Mouse (Mus musculus) liver, embryonic 13.5 days (tissue): ENCODE results near the gene Atg7. TPM values are rescaled to one million over a fixed set of nuclear protein-coding genes. Genes with fewer than 3 reads are reported as not detected.

Experiments used
- ATAC-seq: fragments of 200-750 bp; cut with Nextera tagmentation; 2 replicates; pipeline ENCODE4 v1.8.0; 2017; ENCODE audit warnings: low read depth, mild to moderate bottlenecking, moderate number of reproducible peaks, moderate library complexity
- DNase-seq: peaks from one replicate; pipeline ENCODE4 v3.0.0; 2022
- H3K27ac ChIP-seq: fragments of 300-500 bp; sonication (generic); 2 replicates; pipeline ENCODE4 v1.5.1; 2015; ENCODE audit warnings: moderate library complexity, mild to moderate bottlenecking, inconsistent platforms
- H3K27me3 ChIP-seq: fragments of 300-500 bp; sonication (generic); 2 replicates; pipeline ENCODE4 v1.6.1; 2015; ENCODE audit warnings: mild to moderate bottlenecking, inconsistent platforms
- H3K36me3 ChIP-seq: fragments of 300-500 bp; sonication (generic); 2 replicates; pipeline ENCODE4 v1.6.1; 2015; ENCODE audit warnings: mild to moderate bottlenecking, inconsistent platforms
- H3K4me1 ChIP-seq: fragments of 300-500 bp; sonication (generic); replicated peaks from 2 replicates; pipeline ENCODE4 v1.6.1; 2015; ENCODE audit warnings: inconsistent platforms
- H3K4me2 ChIP-seq: fragments of 300-500 bp; sonication (generic); 2 replicates; pipeline ENCODE4 v1.6.1; 2015; ENCODE audit warnings: inconsistent platforms, mild to moderate bottlenecking, moderate library complexity
- H3K4me3 ChIP-seq: fragments of 300-500 bp; sonication (generic); replicated peaks from 2 replicates; pipeline ENCODE4 v1.5.1; 2015; ENCODE audit warnings: mild to moderate bottlenecking, inconsistent platforms
- H3K9ac ChIP-seq: fragments of 300-500 bp; sonication (generic); 2 replicates; pipeline ENCODE4 v1.6.1; 2015; ENCODE audit warnings: mild to moderate bottlenecking, inconsistent platforms
- H3K9me3 ChIP-seq: fragments of 300-500 bp; sonication (generic); replicated peaks from 2 replicates; pipeline ENCODE4 v1.6.1; 2016; ENCODE audit warnings: inconsistent platforms
- WGBS: fragments of 180-500 bp; shearing (Covaris S2); methylation state at CpG from one replicate; pipeline ENCODE4 v1.1.7; 2015; ENCODE audit not compliant: insufficient replicate concordance; 5-methylcytosine and 5-hydroxymethylcytosine counted together
- polyA plus RNA-seq: library from polyadenylated mRNA; unstranded; fragments of >200 nt; fragmentation: Nextera tagmentation; extraction: Ambion mirVana; gene quantifications from 2 replicates; pipeline ENCODE4 v1.2.1, GENCODE M21; 2015

The Atg7 gene
- polyA plus RNA-seq, 1 experiment from 2014 or later = 12.5 TPM

- H3K4me3 ChIP-seq = 0 out of 2 replicates have a peak overlapping the region, but pooled peaks have one; percentile 5
- peak; percentile 90 for ATAC-seq
- H3K4me1 ChIP-seq = peaks cover 32% of the 10 kb centered on the region
- peak overlapping the region; percentile 65 for H3K4me2 ChIP-seq
- DNase-seq = peak; percentile 69
- no peaks in the 10 kb centered on the region for H3K27me3 ChIP-seq
- H3K36me3 ChIP-seq = no peaks in the 10 kb centered on the region
- peak overlapping the region; percentile 97 for H3K27ac ChIP-seq
- no peaks in the 10 kb centered on the region for H3K9me3 ChIP-seq
- H3K9ac ChIP-seq = peak overlapping the region; percentile 67
- 15% methylated on average over 4 of the region's 4 CpGs for WGBS
These were observed 16.5 kb downstream of the Atg7 start for GRCm38 (mm10) chr6:114659278-114659991.

DNA sequence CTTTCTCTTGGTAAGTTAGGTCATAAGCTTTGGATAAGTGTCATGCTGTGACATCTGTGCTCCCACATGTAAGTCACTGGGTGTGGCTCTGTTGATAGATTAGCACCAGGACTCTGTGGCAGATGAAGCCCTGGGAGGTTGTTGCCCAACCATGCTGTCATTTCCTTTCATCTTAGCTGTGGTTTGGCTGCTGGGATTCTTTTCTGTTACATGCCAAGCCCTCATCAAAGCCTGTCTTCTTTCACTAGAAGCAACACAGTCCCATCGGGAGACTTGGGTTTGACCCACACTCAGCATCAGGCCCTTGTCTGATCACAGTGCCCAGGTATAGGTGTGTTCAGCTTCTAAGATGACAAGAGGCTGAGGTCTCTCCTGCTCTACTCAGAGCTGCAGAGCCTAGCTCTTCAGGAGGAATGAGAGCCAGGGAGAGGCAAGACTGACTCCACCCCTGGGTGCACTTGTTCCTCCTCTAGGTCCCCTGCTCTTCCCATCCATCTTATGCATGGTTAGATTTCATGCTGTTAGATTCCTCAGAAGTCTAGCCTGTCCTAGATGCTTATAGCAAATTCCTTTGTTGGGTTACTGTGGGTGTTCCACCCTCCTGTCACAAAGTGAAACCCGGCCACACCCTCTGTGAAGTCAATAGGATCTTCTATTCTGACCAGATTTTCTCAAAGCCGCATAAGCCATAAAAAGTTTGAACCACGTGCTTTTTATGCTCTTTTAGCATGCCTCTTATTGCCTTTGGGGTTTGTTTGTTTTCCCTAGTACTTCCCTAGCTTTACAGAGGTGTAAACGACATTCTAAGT, 17.3 kb downstream of the Atg7 start:
- ATAC-seq (peak; percentile 95), DNase-seq (peak; percentile 69)
- H3K36me3 ChIP-seq = no peaks in the 10 kb centered on the region
- H3K9ac ChIP-seq = peak overlapping the region; percentile 67
- no peaks in the 10 kb centered on the region for H3K9me3 ChIP-seq
- peak overlapping the region; percentile 14; the same call in 1 of the 2 replicates for H3K4me3 ChIP-seq
- H3K27me3 ChIP-seq = no peaks in the 10 kb centered on the region
- WGBS = 51% methylated on average over 5 of the region's 5 CpGs
- peak overlapping the region; percentile 65 for H3K4me2 ChIP-seq
- peak overlapping the region; percentile 97 for H3K27ac ChIP-seq
- peaks cover 32% of the 10 kb centered on the region for H3K4me1 ChIP-seq

- no peak for ATAC-seq
- H3K4me2 ChIP-seq = no peak overlapping the region
- no peak for DNase-seq
- H3K27me3 ChIP-seq = no peaks in the 10 kb centered on the region
- peaks cover 35% of the 10 kb centered on the region for H3K4me1 ChIP-seq
- WGBS = 71% methylated on average over 2 of the region's 2 CpGs
- no peaks in the 10 kb centered on the region for H3K36me3 ChIP-seq
- no peak overlapping the region for H3K4me3 ChIP-seq
- no peak overlapping the region for H3K27ac ChIP-seq
- H3K9ac ChIP-seq = no peak overlapping the region
- H3K9me3 ChIP-seq = no peaks in the 10 kb centered on the region
These were observed 20.8 kb downstream of the Atg7 start for GRCm38 (mm10) chr6:114663707-114664106.

DNA sequence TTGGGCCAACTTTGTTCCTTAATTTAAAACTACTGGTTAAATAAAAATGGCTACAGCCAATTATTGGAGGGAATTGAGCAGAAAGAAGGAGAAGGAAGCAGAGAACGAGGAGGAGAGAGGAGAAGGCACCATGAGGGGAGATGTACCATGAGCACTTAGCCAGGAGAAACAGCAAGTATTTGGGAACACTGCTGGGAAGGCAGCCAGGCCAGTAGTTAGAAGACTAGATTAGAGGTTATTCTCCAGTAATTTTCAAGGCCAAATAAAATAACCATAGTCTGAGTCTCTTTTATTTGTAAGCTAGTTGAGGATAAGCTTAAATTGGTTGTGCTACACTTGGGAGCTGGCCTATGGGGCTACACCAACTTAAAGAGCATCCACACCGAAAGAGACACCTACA, 21.8 kb downstream of the Atg7 start:
- Histone ChIP-seq H3K9ac (no peak overlapping the region), H3K27me3 (no peaks in the 10 kb centered on the region)
- ATAC-seq = no peak

GRCm38 (mm10) chr6:114667518-114667917, 24.6 kb downstream of the Atg7 start:
- Histone ChIP-seq H3K27me3 (no peaks in the 10 kb centered on the region), H3K36me3 (no peaks in the 10 kb centered on the region), H3K27ac (no peak overlapping the region), H3K9me3 (no peaks in the 10 kb centered on the region), H3K4me1 (peaks cover 5% of the 10 kb centered on the region; the same call in 1 of the 2 replicates), H3K4me3 (no peak overlapping the region), H3K9ac (no peak overlapping the region), H3K4me2 (no peak overlapping the region)
- DNase-seq (no peak), ATAC-seq (no peak)
- WGBS = 80% methylated on average over 6 of the region's 6 CpGs

More for the DNA sequence above, 21.8 kb downstream of the Atg7 start:
- peaks cover 25% of the 10 kb centered on the region for H3K4me1 ChIP-seq
- no peaks in the 10 kb centered on the region for H3K36me3 ChIP-seq
- H3K9me3 ChIP-seq = no peaks in the 10 kb centered on the region
- no peak overlapping the region for H3K27ac ChIP-seq
- no peak for DNase-seq
- no peak overlapping the region for H3K4me2 ChIP-seq
- 77% methylated on average over 2 of the region's 2 CpGs for WGBS
- H3K4me3 ChIP-seq = no peak overlapping the region

DNA sequence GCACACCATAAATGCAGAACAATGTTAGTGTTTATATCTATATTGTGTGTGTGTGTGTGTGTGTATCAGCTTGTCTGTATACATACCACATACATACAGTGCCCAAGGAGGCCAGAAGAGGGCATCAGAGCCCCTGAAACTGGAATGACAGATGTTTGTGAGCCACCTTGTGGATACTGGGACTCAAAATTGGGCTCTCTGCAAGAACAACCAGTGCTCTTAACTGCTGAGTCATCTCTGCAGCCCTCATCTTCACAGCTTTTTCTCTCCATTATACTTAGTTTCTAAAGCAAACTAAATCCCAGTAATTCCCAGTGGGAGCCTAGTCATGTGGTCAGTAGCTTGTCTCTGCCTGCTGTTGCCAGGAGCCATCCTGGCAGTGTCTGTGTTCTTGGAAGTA, 31.9 kb downstream of the Atg7 start:
- Histone ChIP-seq H3K4me2 (no peak overlapping the region), H3K4me1 (peaks cover 12% of the 10 kb centered on the region), H3K27ac (no peak overlapping the region), H3K36me3 (peaks cover 32% of the 10 kb centered on the region), H3K9me3 (0 out of 2 replicates have a peak, but pooled peaks cover 5% of the 10 kb centered on the region), H3K27me3 (no peaks in the 10 kb centered on the region), H3K9ac (no peak overlapping the region), H3K4me3 (no peak overlapping the region)
- DNase-seq (no peak), ATAC-seq (no peak)

DNA sequence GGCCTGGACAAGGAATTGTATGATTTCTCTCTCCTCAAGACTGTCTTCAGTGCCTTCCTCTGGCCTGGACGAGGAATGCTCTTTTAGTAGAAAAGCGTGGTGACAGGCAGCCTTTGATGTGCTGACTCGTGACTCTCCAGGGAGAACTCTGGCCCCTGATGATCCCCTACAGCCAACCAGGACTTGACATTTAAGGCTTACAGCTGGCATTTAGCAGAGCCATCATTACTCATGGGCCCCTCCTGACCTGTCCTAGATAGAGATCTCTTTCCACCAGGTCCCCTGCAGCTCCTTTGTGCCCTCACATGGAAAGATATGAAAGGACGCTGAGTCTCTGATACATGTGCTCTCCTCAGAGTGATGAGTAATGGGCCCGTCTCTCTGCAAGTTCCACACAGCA, 33.2 kb downstream of the Atg7 start:
- peaks cover 44% of the 10 kb centered on the region for H3K36me3 ChIP-seq
- H3K4me1 ChIP-seq = peaks cover 13% of the 10 kb centered on the region
- ATAC-seq (no peak), DNase-seq (no peak)
- no peak overlapping the region for H3K9ac ChIP-seq
- WGBS = 70% methylated on average over 5 of the region's 5 CpGs
- H3K9me3 ChIP-seq = 0 out of 2 replicates have a peak, but pooled peaks cover 5% of the 10 kb centered on the region
- H3K27me3 ChIP-seq = no peaks in the 10 kb centered on the region
- H3K4me3 ChIP-seq = no peak overlapping the region
- no peak overlapping the region for H3K27ac ChIP-seq
- no peak overlapping the region for H3K4me2 ChIP-seq

DNA sequence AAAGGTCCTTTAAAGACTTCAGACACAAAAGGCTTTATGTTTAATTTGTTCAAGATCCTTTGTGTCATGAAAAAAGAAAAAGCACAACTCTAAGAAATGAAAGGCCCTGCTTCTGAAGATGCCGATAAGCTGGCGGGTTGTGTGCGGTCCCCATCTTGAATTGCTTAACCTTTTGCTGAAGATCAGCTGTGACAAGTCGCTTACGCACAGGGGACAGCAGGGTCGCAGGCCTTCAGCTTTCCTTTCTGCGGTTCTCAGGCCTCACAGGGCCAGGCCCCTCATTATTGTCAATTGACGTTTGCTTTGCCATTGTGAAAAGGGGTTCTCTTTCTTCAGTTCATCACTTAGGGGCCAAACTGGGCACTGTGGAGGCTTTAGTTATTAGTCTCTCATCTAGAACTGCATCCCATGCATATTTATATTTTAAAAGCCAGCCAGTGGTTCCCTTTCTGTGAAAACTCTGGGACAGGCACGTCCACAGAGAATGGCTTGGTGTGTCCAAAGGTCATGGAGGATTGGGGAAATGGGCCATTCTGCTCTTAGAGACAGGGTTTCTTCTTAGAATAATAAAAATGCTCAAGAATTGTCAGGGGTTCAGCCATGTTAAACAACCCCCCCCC, 39.3 kb downstream of the Atg7 start:
- DNase-seq = no peak
- Histone ChIP-seq H3K4me2 (no peak overlapping the region), H3K36me3 (peaks cover 29% of the 10 kb centered on the region), H3K27me3 (no peaks in the 10 kb centered on the region), H3K4me1 (peaks cover 13% of the 10 kb centered on the region), H3K27ac (no peak overlapping the region), H3K9me3 (no peaks in the 10 kb centered on the region), H3K4me3 (no peak overlapping the region), H3K9ac (no peak overlapping the region)
- no peak for ATAC-seq
- 80% methylated on average over 9 of the region's 9 CpGs for WGBS

- Histone ChIP-seq H3K4me2 (no peak overlapping the region), H3K4me1 (peaks cover 11% of the 10 kb centered on the region), H3K9me3 (no peaks in the 10 kb centered on the region), H3K9ac (no peak overlapping the region), H3K4me3 (no peak overlapping the region), H3K27ac (no peak overlapping the region), H3K36me3 (peaks cover 21% of the 10 kb centered on the region), H3K27me3 (no peaks in the 10 kb centered on the region)
- 65% methylated on average over 1 of the region's 1 CpGs for WGBS
- ATAC-seq = no peak
- DNase-seq = no peak
These were observed 40.8 kb downstream of the Atg7 start for GRCm38 (mm10) chr6:114683741-114684140.

- Histone ChIP-seq H3K4me3 (no peak overlapping the region), H3K4me1 (peaks cover 4% of the 10 kb centered on the region; the same call in 1 of the 2 replicates), H3K27ac (no peak overlapping the region), H3K9me3 (no peaks in the 10 kb centered on the region), H3K27me3 (no peaks in the 10 kb centered on the region), H3K4me2 (no peak overlapping the region), H3K9ac (no peak overlapping the region), H3K36me3 (peaks cover 16% of the 10 kb centered on the region)
- ATAC-seq = no peak
- DNase-seq = no peak
- WGBS = 55% methylated on average over 3 of the region's 3 CpGs
These were observed 41.5 kb downstream of the Atg7 start for GRCm38 (mm10) chr6:114684407-114684806.

GRCm38 (mm10) chr6:114685412-114685811, 42.5 kb downstream of the Atg7 start:
- ATAC-seq (no peak), DNase-seq (no peak)
- H3K27ac ChIP-seq = no peak overlapping the region
- H3K36me3 ChIP-seq = peaks cover 7% of the 10 kb centered on the region; the same call in 1 of the 2 replicates
- no peaks in the 10 kb centered on the region for H3K9me3 ChIP-seq
- H3K4me1 ChIP-seq = no peaks in the 10 kb centered on the region
- H3K4me2 ChIP-seq = no peak overlapping the region
- no peaks in the 10 kb centered on the region for H3K27me3 ChIP-seq
- no peak overlapping the region for H3K4me3 ChIP-seq
- 79% methylated on average over 1 of the region's 1 CpGs for WGBS
- H3K9ac ChIP-seq = no peak overlapping the region
